Mouse (Mus musculus) frontal cortex, postnatal 25 days (tissue): ENCODE data around the gene Herc3.
A peak's percentile ranks its signal among the peaks of the same experiment; 100 is the strongest.

Experiments used
- DNase-seq, 2 experiments: peaks; one replicate each; pipeline ENCODE4 v3.0.0; 2022; ENCODE audit warnings: low spot score in 2 of 2

Herc3 gene

DNA sequence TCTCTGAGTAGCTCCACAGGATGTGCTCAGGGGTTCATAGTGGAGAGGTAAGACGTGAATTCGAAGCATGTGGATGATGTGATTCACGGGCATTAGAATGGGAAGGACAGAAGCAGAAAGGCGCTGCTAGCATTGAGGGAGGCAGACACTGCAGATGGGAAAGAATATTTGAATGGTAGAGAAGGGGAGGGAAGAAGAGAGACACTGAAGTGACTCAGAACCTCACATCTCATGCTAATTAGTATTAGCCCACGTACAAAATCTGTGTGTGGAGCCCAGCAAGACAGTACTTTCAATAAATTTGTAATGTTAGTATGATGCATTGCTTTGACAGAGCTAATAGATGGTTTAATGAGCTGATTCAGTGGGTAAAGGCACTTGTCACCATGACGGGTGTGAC lies 89.5 kb downstream of the Herc3 start:
- no peak for DNase-seq

DNA sequence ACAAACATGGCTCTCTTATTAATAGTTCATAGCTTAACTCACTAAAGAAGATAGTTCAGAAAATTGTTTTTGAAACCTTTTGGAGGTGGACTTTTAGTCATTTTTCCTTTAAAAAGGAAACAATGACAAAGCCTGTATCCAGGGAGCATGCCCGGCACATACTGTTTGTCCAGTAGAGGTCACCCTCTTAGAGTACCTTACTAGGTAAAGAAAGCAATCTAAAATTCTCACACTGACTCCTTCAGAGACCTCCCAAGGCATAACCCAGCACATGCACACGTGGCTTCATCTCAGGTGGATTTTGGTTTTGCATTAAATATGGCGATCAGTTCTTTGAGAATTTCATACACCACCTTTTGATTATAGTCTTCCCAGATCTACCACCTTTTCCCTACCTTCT lies 90.4 kb downstream of the Herc3 start:
- DNase-seq: no peak

GRCm38 (mm10) chr6:58922511-58922910 lies 91.2 kb downstream of the Herc3 start:
- DNase-seq: no peak

- DNase-seq: no peak
Observed at GRCm38 (mm10) chr6:58927881-58928280, 96.6 kb downstream of the Herc3 start.

DNA sequence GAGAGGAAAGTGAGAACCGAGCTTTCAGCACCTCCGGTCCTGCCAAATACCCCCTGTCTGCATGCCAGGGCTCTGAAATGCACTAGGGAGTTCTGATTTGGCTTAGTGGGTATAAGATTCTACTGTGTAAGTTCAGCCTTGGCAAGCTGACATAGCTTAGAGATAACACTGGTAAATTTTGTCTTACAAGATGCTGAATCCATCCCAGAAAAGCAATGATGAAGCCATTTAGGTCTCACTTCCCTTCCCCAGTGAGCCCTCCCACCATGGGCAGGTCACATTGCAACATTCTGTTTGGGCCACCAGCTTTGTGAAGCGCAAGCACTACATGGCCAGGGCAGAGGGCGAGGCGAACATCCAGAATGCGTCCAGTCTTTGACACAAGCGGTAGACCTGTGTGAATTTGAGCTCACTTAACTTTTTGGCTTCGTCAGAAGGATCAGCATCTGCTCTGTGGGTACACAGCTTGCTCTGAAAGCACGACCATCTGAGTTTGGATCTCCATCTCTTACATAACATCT lies 98.7 kb downstream of the Herc3 start:
- no peak for DNase-seq

GRCm38 (mm10) chr6:58931149-58931548 lies 99.9 kb downstream of the Herc3 start:
- no peak for DNase-seq

- no peak for DNase-seq
Observed at GRCm38 (mm10) chr6:58932515-58933188, 101.4 kb downstream of the Herc3 start.

- DNase-seq: peak in 1 of 2 experiments; percentile 36
Observed at GRCm38 (mm10) chr6:58933189-58933913, 102.1 kb downstream of the Herc3 start.

GRCm38 (mm10) chr6:58934144-58934543 lies 102.9 kb downstream of the Herc3 start:
- no peak for DNase-seq

- DNase-seq: no peak
Observed at GRCm38 (mm10) chr6:58937726-58938125, 106.5 kb downstream of the Herc3 start.

DNA sequence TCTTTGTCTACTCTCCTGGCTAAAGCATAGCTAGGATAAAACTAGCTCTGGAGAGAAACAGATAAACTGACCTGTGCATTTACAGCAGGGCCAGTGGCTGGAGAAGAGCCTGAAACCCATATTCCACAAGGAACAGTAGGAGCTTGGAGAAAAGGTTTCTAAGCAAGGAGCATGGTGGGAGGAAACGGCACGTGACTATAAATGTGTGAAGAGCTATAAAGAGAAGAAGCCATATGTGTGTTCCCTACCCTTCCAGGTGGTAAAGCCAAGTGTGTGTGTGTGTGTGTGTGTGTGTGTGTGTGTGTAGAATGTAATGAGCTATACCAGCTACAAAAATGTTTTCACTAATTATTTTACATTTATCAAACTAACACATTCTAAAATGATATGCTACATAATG lies 111.0 kb downstream of the Herc3 start:
- DNase-seq: no peak

DNA sequence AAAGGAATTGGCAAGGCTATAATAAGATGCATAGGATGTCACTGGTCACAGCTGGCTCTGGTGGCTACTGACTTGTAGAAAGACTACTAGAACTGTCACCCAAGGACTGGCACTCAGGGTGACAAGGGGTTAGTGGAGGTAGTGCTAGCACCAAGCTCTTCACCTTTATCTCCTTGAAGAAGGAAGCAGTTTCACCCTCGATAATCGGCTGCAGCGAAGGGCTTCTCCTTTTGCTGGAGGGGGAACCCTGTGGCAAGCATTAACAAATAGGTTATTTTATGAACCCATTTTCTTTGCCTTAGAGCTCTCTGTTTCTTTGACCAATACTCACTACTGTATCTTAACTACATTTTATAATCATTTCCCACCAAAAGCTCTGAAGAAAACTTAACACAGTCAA lies 112.7 kb downstream of the Herc3 start:
- DNase-seq: no peak

DNA sequence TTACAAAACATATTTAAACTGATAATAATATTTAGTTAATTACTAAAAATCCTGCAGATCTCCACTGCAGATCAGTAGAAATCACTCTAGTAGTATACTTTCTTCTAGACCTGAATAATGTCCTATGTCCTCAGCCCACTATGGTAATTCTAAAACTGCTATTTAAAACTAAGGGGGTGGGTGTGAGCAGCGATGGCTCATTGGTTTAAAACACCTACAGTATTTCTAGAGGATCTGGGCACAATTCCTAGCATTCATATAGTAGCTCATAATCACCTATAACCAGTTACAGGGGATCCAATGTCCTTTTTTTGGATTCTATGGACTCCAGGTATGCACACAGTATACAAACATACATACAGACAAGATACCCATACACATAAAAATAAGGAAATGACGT lies 115.0 kb downstream of the Herc3 start:
- no peak for DNase-seq

DNA sequence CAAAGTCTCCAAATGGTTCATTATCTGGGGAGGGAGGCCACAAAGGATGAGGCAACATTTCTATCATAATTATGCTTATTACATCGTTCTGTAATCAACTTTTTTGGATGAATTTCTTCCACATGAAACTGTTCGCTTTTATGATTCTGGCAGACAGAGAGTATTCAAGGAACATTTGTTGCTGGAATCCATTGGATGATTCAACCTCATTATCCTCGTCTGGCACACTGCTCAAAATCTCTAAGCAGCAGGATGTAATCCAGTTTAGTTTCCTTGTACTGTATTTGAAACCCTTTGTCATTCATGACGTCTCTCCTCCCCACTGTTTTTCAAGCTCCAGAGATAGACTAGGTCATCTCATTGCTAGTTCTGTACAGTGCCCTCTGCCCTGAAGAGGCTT lies 115.6 kb downstream of the Herc3 start:
- no peak for DNase-seq

DNA sequence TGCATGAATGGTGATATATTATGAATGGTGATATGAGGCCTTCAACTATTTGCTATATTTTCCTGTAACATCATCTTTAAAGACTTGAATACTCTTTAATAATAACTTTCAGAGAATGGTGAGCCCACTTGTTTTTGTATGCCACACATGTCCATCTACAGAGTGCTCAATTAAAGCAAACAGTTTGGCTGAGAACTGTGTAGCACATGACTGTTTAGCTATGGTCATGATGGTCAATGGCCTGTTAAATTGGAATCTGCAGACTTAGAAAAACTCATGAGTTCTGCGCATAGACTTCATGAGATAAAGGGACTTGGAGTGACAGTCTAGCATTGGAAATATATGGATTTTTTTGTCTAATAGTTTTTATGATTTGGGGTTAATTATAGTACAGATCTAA lies 119.1 kb downstream of the Herc3 start:
- no peak for DNase-seq

DNA sequence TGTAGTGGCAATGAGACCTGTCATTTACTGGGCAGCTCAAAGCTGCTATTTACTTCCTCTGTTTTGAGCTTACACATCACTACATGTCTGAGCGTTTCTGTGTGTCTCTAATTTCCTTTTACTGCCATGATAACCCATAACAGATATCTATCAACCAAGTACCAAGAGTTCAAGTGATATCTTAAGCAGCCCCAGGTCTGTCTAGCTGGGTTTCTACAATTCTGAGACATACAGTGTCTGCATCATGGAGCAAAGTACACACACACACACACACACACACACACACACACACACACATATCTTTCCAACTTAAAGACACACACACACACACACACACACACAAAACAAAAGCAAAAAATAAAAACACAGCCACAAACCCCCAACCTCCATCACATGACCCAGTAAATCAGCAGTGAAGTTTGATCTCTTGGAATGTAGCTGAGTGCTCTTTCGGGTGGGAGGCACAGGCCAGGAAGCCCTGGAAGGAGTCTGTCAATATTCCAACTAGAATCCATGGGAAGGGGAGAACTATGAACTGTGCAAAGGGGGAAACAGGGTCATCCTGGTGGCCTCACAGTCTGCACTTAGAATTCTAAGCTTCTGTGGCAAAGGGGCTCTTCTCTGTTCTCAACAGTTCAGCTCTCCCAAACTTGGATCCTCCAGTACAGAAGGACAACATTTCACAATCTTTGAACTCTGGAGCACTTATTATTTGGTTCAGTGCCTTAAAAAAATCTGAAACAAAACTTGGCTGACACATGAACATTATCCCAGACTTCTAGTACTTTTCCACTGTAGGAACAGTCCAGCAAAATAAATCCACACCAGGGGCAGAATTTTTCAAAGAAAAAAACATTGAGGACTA lies 120.1 kb downstream of the Herc3 start:
- DNase-seq: no peak

GRCm38 (mm10) chr6:58960523-58960922 lies 129.3 kb downstream of the Herc3 start:
- no peak for DNase-seq

GRCm38 (mm10) chr6:58962691-58963090 lies 131.4 kb downstream of the Herc3 start:
- DNase-seq: no peak

DNA sequence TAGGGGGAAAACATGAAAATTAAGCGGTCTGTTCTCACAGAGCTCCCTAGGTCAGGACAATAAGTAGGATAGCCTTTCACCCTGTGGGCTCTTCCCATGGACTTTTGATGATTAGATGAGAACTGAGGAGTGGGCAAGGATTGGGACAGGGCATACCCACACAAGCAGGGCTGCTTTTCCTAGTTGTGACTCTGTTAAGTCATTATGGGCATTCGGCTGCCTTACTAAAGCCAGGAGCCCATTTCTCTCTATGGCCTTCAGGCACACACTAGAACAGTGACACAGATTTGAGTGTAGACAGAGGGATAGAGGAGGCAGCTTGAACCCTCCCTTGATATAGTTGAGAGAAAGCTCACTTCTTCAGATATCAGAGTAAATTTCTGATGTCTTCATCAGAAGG lies 132.8 kb downstream of the Herc3 start:
- no peak for DNase-seq

GRCm38 (mm10) chr6:58964565-58964964 lies 133.3 kb downstream of the Herc3 start:
- no peak for DNase-seq

DNA sequence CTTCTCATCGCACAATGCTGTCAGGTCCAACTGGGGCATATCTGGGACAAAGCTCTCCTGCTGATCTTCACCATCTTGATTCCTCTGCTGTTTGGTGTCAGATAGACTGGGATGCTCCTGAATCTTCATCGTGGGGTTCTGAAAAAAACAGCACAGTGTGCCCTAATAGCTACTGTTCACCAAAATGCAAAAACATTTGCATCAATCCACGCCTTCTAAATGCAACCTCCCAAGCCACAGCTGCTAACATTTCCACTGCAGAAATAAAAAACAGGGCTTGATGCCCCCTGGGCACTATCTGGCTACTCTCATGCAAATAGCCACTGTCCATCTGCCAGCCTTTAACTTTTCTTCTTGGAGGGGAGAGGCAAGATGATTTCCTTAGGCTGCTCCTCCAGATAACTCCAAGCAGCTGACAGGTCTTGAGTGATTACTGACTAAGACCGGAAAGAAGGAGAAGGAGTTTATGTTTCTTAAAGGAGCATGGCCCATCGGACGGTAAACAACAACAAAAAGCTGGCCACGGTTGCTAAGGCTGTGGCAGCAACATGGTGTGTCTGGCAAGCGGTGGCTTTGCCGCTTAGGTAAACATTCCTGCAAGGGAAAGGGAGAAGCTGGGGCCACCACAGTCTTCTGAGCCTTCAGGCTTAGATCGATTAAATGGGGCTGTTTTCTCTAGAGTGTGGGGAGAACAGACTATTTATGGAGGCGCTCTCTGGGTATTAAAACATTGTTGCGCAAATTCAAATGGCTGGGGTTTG lies 134.0 kb downstream of the Herc3 start:
- no peak for DNase-seq

- no peak for DNase-seq
Observed at GRCm38 (mm10) chr6:58968272-58968671, 137.0 kb downstream of the Herc3 start.
